Mouse (Mus musculus) kidney, postnatal 10 days (tissue): ENCODE measurements at regions not wholly inside any gene's neighbourhood (a gene's known extent, or its start where the extent isn't known, plus 50 kb on each side); places are given as distances from the start of the nearest gene placed in this dataset.

Experiments
- DNase-seq: peaks from one replicate; pipeline ENCODE4 v3.0.0; 2021; ENCODE audit warnings: mixed read lengths

- no peak for DNase-seq
Observed at GRCm38 (mm10) chr9:61489147-61489546, 117.0 kb downstream of the Tle3 start.

GRCm38 (mm10) chr9:61487824-61488223, 115.7 kb downstream of the Tle3 start:
- DNase-seq, result no peak

- peak; percentile 37 for DNase-seq
Observed at GRCm38 (mm10) chr9:61487146-61487545, 115.0 kb downstream of the Tle3 start.

GRCm38 (mm10) chr9:61484391-61484790, 112.2 kb downstream of the Tle3 start:
- DNase-seq, result peak; percentile 70

- no peak for DNase-seq
Observed at GRCm38 (mm10) chr9:61479626-61480025, 107.5 kb downstream of the Tle3 start.

GRCm38 (mm10) chr9:61478862-61479261, 106.7 kb downstream of the Tle3 start:
- no peak for DNase-seq

- no peak for DNase-seq
Observed at GRCm38 (mm10) chr9:61476351-61476750, 104.2 kb downstream of the Tle3 start.

- DNase-seq, result peak; percentile 54
Observed at GRCm38 (mm10) chr9:61470815-61471505, 98.8 kb downstream of the Tle3 start.

GRCm38 (mm10) chr9:61468897-61469509, 96.8 kb downstream of the Tle3 start:
- no peak for DNase-seq

- peak; percentile 84 for DNase-seq
Observed at GRCm38 (mm10) chr9:61468368-61468848, 96.2 kb downstream of the Tle3 start.
